Mouse (Mus musculus) heart, embryonic 14.5 days (tissue): ENCODE measurements around the gene Hdac11. TPM values are rescaled to one million over a fixed set of nuclear protein-coding genes. Genes with fewer than 3 reads are reported as not detected.

Experiments
- ATAC-seq: fragments of 200-750 bp; cut with Nextera tagmentation; 2 replicates; pipeline ENCODE4 v1.8.0; 2017; ENCODE audit warnings: low read depth, moderate TSS enrichment; ENCODE audit not compliant: insufficient number of reproducible peaks, insufficient read depth, low FRiP score
- H3K27ac ChIP-seq, 2 experiments: fragments of 200-500 bp in 1 of 2; fragments of 300-500 bp in 1 of 2; sonication (generic) in 1 of 2; replicated peaks in 1 of 2; 2 replicates each; pipeline ENCODE4 v1.5.1; 2012 to 2014; ENCODE audit warnings: low read depth in 2 of 2, low read length in 2 of 2, control low read depth in 1 of 2, mild to moderate bottlenecking in 1 of 2, mixed read lengths in 1 of 2; ENCODE audit not compliant: control insufficient read depth in 1 of 2, insufficient read depth in 1 of 2
- H3K27me3 ChIP-seq: fragments of 300-500 bp; sonication (generic); 2 replicates; pipeline ENCODE4 v1.6.1; 2014; ENCODE audit warnings: mild to moderate bottlenecking, low read length, control low read depth; ENCODE audit not compliant: control insufficient read depth, insufficient read depth
- H3K36me3 ChIP-seq: fragments of 300-500 bp; sonication (generic); 2 replicates; pipeline ENCODE4 v1.6.1; 2014; ENCODE audit warnings: mild to moderate bottlenecking, control low read depth, low read length, mixed read lengths; ENCODE audit not compliant: control insufficient read depth, insufficient read depth
- H3K4me1 ChIP-seq, 2 experiments: fragments of 200-500 bp in 1 of 2; fragments of 300-500 bp in 1 of 2; sonication (generic) in 1 of 2; 2 replicates each; pipeline ENCODE4 v1.6.1; 2012 to 2014; ENCODE audit warnings: low read length in 2 of 2, control low read depth in 1 of 2, mixed read lengths in 1 of 2; ENCODE audit not compliant: control insufficient read depth in 2 of 2, insufficient read depth in 2 of 2
- H3K4me2 ChIP-seq: fragments of 300-500 bp; sonication (generic); 2 replicates; pipeline ENCODE4 v1.6.1; 2014; ENCODE audit warnings: mild to moderate bottlenecking, low read length
- H3K4me3 ChIP-seq, 2 experiments: fragments of 200-500 bp in 1 of 2; fragments of 300-500 bp in 1 of 2; sonication (generic) in 1 of 2; 2 replicates each; pipeline ENCODE4 v1.5.1; 2012 to 2014; ENCODE audit warnings: low read length in 2 of 2, mild to moderate bottlenecking in 2 of 2, control low read depth in 1 of 2, low read depth in 1 of 2, moderate library complexity in 1 of 2; ENCODE audit not compliant: control insufficient read depth in 1 of 2, insufficient read depth in 1 of 2
- H3K9ac ChIP-seq: fragments of 300-500 bp; sonication (generic); 2 replicates; pipeline ENCODE4 v1.6.1; 2014; ENCODE audit warnings: mild to moderate bottlenecking, low read length
- H3K9me3 ChIP-seq: fragments of 300-500 bp; sonication (generic); 2 replicates; pipeline ENCODE4 v1.6.1; 2016; ENCODE audit warnings: low read length, control low read depth; ENCODE audit not compliant: control insufficient read depth
- WGBS: fragments of 180-500 bp; shearing (Covaris S2); extraction: QIAGEN DNeasy Blood & Tissue Kit; methylation state at CpG from one replicate; pipeline ENCODE4 v1.1.7; 2014; 5-methylcytosine and 5-hydroxymethylcytosine counted together
- polyA plus RNA-seq: library from polyadenylated mRNA; unstranded; fragments of >200 nt; fragmentation: Nextera tagmentation; extraction: Ambion mirVana; gene quantifications from 2 replicates; pipeline ENCODE4 v1.2.1, GENCODE M21; 2014

Hdac11 gene
- polyA plus RNA-seq, 1 experiment from 2014 or later, result 11.4 TPM

DNA sequence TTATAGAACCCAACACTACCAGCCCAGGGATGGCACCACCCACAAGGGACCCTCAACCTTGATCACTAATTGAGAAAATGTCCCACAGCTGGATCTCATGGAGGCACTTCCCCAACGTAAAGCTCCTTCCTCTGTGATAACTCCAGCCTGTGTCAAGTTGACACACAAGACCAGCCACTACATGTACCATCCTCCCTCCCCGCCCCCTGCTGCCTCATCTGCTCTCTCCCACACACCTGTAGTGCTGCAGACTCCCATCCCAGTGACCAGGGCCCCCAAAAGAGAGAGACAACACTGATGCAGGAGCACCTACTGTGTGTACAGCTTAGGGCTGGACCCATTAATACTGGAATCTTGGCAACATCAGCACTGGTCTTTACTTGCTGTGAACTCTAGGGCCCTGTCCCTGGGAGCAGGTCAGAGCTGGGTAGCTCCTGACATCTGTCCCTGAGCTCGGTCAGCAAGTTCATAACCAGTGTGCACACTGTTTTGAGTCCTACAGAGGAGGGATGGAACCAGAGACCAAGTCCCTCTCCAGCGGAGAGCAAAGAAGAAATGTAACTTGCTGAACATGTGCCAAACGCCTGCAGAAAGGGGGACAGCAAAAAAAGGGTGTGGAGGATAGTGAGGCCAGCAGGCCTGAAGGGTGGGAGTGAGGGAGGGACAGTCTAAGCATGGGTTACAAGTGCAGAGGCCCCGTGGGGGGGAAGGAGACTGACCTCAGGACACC, 5.2 kb downstream of the Hdac11 start:
- no peak overlapping the region for H3K27ac ChIP-seq
- H3K4me3 ChIP-seq, result no peak overlapping the region
- peaks cover 20 to 47% of the 10 kb centered on the region in 2 experiments for H3K4me1 ChIP-seq
- peaks cover 9% of the 10 kb centered on the region; the same call in 1 of the 2 replicates for H3K36me3 ChIP-seq
- H3K9me3 ChIP-seq, result no peaks in the 10 kb centered on the region
- 74% methylated on average over 6 of the region's 6 CpGs for WGBS
- H3K9ac ChIP-seq, result no peak overlapping the region
- H3K27me3 ChIP-seq, result no peaks in the 10 kb centered on the region; the same call in 1 of the 2 replicates
- no peak for ATAC-seq
- H3K4me2 ChIP-seq, result no peak overlapping the region

DNA sequence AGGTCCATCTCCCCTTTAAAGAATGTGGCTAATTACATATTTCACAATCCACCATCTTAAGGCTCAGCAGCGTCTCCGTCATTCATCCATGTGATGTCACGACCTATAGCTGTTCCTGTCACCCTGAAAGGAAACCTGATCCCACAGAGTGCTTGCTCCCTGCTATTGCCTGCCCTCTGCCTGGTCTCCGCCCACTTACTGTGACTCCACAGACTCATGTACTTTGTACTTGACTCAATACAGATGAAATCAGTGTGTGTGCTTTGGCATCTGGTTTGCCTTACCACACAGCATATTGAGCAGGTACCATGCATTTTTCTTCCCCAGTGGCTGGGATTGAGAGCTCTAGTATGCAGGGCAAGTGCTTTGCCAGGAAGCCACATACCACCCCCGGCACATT, 5.8 kb downstream of the Hdac11 start:
- Histone ChIP-seq H3K4me3 (no peak overlapping the region), H3K9ac (no peak overlapping the region), H3K4me2 (no peak overlapping the region), H3K27me3 (no peaks in the 10 kb centered on the region; the same call in 1 of the 2 replicates), H3K4me1 (peaks cover 18 to 43% of the 10 kb centered on the region in 2 experiments), H3K36me3 (peaks cover 9% of the 10 kb centered on the region; the same call in 1 of the 2 replicates), H3K9me3 (no peaks in the 10 kb centered on the region), H3K27ac (no peak overlapping the region)
- 86% methylated on average over 5 of the region's 5 CpGs for WGBS
- no peak for ATAC-seq

DNA sequence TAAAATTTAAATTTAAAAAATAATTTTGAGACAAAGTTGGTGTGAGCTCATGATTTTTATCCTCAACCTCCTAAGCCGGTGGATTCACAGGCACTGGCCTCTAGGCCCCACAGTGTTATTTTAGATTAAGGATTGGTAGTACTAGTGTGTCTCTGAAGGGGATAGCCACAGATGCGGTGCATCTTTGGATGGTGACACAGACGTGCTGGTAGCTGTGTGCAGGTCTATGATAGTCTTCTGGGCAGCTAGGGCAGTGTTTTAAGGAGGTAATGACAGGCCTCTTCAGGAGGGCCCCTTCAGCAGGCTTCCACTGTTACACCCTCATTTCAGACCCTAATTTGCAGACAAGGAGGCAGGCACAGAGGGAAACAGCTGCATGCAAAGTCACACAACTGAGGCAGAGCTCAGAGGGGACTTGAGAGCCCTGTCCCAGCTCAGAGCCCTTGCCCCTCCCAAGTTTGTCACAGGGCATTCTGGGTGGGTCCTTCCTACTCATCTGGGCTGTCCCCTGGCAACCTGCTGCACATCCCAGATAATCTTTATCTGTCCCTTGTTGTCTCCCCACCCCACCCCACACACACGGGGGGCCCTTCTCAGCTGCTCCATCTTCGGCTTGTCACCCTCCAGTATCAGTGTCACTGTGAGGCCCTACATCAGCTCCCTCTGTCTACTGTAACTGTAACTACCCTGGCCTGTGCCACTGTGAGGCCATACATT, 6.9 kb downstream of the Hdac11 start:
- Histone ChIP-seq H3K27ac (no peak overlapping the region), H3K4me3 (no peak overlapping the region), H3K27me3 (no peaks in the 10 kb centered on the region; the same call in 1 of the 2 replicates), H3K4me1 (peaks cover 18 to 35% of the 10 kb centered on the region in 2 experiments), H3K4me2 (no peak overlapping the region), H3K36me3 (peaks cover 9% of the 10 kb centered on the region; the same call in 1 of the 2 replicates), H3K9me3 (no peaks in the 10 kb centered on the region), H3K9ac (0 out of 2 replicates have a peak overlapping the region, but pooled peaks have one; percentile 16)
- ATAC-seq, result no peak
- 34% methylated on average over 5 of the region's 5 CpGs for WGBS

DNA sequence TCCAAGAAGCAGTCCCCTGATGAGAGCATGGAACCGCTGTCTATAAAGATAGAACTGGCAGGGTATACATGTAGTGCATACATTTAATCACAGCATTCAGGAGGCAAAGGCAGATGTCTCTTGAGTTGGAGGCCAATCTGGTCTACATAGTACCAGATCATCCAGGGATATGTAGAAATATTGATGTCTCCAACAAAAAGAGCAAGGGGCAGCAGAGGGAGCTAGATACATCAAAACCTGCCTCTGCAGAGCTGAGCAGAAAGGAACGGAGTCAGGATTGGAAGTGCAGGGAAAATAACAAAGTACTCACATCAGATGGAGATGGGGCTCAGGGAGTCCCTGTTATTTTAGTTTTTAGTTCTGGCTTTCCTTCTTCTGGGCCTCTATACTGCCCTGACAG, 8.1 kb downstream of the Hdac11 start:
- no peak overlapping the region for H3K4me3 ChIP-seq
- peaks cover 17% of the 10 kb centered on the region for H3K36me3 ChIP-seq
- no peak overlapping the region for H3K4me2 ChIP-seq
- H3K27ac ChIP-seq, result no peak overlapping the region
- H3K9ac ChIP-seq, result no peak overlapping the region
- H3K27me3 ChIP-seq, result no peaks in the 10 kb centered on the region; the same call in none of the 2 replicates
- peaks cover 10 to 23% of the 10 kb centered on the region in 2 experiments for H3K4me1 ChIP-seq
- 76% methylated on average over 2 of the region's 2 CpGs for WGBS
- ATAC-seq, result no peak
- no peaks in the 10 kb centered on the region for H3K9me3 ChIP-seq

DNA sequence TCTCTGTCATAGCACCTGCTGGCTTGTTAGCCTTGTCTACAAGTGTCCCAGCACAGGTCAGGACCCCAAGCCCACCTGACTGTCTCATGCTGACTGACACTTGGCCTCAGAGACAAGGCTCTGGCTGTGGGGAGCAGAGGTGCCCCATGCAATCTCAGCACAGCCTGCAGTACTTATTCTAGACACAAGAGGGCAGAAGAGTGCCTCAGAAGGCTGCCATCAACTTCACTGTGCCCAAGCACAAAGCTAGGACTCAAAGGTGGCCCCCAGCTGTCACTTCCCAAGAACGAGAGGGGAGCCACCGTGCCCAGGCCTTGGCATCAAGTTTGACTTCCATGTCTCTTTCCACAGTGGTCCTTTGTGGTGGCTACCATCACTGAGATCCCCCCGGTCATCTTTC, 8.7 kb downstream of the Hdac11 start:
- 0 out of 2 replicates have a peak, but pooled peaks have one; percentile 11 for ATAC-seq
- peaks cover 19% of the 10 kb centered on the region for H3K36me3 ChIP-seq
- H3K4me3 ChIP-seq, result no peak overlapping the region
- H3K4me1 ChIP-seq, result peaks cover 6 to 19% of the 10 kb centered on the region in 2 experiments
- no peaks in the 10 kb centered on the region; the same call in none of the 2 replicates for H3K27me3 ChIP-seq
- 38% methylated on average over 3 of the region's 3 CpGs for WGBS
- no peak overlapping the region for H3K9ac ChIP-seq
- no peak overlapping the region for H3K4me2 ChIP-seq
- H3K27ac ChIP-seq, result no peak overlapping the region
- no peaks in the 10 kb centered on the region for H3K9me3 ChIP-seq

DNA sequence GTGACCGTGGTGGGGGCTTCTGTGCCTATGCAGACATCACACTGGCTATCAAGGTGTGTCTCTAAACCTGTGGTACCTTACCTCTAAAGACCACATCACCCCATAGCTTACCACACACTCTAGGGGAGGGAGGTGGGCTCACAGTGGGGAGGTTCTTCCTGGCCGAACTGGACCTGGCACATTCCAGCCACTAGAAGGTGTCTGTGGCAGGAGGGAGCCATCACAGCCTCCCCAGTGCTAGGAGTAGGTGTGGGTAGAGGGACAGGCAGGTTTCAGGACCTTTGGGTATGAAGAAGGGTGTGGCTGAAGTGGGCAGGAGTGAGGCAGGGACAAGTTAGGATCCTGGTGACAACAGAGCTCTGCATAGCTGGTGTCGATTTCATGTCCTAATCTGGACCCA, 11.4 kb downstream of the Hdac11 start:
- peaks cover 0 to 5% of the 10 kb centered on the region in 2 experiments; a peak in 2 of 4 replicates for H3K4me1 ChIP-seq
- no peak overlapping the region for H3K9ac ChIP-seq
- H3K27me3 ChIP-seq, result no peaks in the 10 kb centered on the region; the same call in 1 of the 2 replicates
- H3K4me3 ChIP-seq, result no peak overlapping the region
- H3K4me2 ChIP-seq, result no peak overlapping the region
- H3K27ac ChIP-seq, result no peak overlapping the region
- H3K9me3 ChIP-seq, result no peaks in the 10 kb centered on the region
- WGBS, result 53% methylated on average over 3 of the region's 3 CpGs
- no peak for ATAC-seq
- H3K36me3 ChIP-seq, result peaks cover 40% of the 10 kb centered on the region

DNA sequence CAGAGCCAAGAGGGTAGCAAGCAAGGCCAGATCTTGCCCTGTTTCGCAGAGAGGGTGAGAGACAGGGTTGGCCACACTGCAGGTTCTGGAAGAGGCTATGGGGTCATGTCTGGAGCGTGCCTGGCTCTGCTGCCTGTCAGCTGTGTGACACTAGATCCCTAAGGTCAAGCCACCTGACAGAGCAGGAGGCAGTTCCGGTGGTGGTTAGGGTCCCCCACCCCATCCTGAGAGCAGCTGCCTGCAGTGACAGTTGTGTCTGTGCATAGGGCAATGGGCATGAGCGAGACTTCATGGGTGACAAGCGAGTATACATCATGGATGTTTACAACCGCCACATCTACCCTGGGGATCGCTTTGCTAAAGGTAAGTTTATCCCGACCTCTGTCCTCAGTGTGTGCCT, 12.7 kb downstream of the Hdac11 start:
- Histone ChIP-seq H3K9ac (no peak overlapping the region), H3K36me3 (peaks cover 45% of the 10 kb centered on the region), H3K27ac (no peak overlapping the region), H3K27me3 (no peaks in the 10 kb centered on the region; the same call in 1 of the 2 replicates), H3K9me3 (no peaks in the 10 kb centered on the region), H3K4me1 (no peaks in the 10 kb centered on the region; a peak in 1 of 4 replicates), H3K4me2 (no peak overlapping the region), H3K4me3 (no peak overlapping the region)
- 86% methylated on average over 8 of the region's 8 CpGs for whole genome bisulfite sequencing
- no peak for ATAC-seq
